Mouse (Mus musculus): Measurements from ENCODE around the gene Mybpc2. TPM values are rescaled to one million over a fixed set of nuclear protein-coding genes. Genes with fewer than 3 reads are reported as not detected.
A peak's percentile ranks its signal among the peaks of the same experiment; 100 is the strongest.

The Mybpc2 gene
- total RNA-seq, 2 experiments from 2014 or later: 0.10 TPM; not detected in 1

DNA sequence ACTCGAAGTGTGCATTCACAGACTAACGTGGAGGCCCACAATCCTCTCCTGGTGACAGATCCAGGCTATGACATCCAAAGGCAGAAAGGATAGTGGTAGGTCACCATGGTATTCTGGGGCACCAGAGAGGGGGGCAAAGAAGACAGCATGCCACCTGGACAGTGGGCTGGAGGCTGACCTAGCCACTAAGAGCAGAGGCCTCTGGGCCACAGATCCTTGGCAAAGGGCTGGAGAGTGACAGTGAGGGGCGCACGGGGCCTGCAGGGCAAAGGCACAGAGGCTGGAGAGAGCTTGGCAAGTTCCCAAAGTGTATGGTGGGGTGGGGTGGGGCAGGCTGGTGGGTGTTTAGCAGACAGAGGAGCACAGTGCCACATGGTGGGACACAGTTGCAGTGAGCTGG, 34.2 kb downstream of the Mybpc2 start:
- intact Hi-C loops (cut with DNase I): no loop called here
- no peak for DNase-seq

DNA sequence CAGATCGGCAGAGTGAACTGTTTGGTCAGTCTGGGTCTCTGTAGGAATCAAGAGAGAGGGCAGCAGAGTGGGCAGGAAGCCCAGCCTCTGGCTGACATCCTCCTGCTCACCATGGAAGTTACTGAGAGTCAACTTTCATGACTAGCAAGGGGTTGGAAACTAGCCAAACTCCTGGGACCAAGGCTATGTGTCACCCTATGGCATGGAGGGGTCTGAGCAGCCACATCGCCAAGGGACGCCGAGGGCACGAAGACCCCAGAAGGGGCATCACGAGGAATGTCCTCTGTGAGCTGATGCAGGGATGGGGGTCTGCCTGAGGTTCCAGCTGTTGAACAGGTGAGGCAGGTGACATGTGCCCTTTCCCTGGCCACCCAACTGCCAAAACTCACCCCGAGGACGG, 35.9 kb downstream of the Mybpc2 start:
- no peak for DNase-seq
- intact Hi-C loops (cut with DNase I): loop anchor here (5.0 to 10.0 kb wide), 2 partner anchors 134 to 226 kb away; partner anchors contain the start of gene Gm15517

DNA sequence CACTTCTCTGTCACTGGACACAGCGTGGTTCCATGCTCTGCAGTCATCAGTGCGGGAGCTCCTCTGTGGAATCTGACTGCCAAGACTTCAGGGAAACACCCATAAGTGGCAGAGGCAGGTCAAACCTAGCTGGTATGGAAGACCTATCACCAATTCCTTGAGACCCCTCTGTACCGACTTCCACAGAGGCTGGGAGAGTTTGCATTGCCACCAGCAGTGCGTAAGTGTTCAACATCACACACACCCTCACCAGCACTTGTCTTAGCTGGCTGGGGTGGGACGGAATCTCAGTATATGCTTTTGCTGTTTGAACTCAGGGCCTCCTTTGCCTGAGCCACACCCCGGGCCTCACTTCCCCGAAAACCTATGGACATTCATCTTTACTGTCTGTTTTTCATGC, 36.5 kb downstream of the Mybpc2 start:
- intact Hi-C loops (cut with DNase I): loop anchor here (5.0 to 10.0 kb wide), 2 partner anchors 133 to 226 kb away; partner anchors contain the start of gene Gm15517
- DNase-seq: no peak

DNA sequence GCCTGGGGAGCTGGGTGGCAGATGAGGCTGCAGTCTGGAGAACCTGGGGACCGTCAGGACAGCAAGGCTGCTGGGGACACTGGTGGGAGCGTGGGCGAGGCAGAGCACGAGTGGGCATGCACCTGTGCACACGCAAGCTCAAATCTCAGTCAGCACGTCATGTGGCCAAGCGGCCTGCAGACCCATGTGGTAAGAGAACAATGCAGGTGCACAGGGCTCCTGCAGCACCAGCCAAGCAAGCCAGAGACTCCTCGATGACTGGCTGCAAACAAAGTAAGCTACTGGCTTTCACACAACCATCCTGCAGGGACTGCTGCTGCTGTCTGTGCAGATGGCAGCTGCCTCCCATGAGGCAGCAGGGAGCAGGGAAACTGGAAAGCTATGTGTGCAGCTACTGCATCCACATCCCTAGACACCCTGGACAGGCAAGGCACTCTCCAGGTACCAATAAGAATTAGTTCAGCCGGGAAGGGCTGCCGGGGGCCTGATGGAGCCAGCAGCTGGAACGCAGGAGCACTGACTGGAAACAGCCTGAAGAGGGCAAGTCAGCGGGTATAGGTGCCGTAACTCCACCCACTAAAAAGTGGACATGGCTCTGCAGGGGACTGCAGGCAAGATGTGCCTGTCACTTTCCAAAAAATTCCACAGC, 37.4 kb downstream of the Mybpc2 start:
- intact Hi-C loops (cut with DNase I): loop anchor here (5.0 to 10.0 kb wide), 2 partner anchors 132 to 225 kb away; partner anchors contain the start of gene Gm15517
- no peak for DNase-seq

DNA sequence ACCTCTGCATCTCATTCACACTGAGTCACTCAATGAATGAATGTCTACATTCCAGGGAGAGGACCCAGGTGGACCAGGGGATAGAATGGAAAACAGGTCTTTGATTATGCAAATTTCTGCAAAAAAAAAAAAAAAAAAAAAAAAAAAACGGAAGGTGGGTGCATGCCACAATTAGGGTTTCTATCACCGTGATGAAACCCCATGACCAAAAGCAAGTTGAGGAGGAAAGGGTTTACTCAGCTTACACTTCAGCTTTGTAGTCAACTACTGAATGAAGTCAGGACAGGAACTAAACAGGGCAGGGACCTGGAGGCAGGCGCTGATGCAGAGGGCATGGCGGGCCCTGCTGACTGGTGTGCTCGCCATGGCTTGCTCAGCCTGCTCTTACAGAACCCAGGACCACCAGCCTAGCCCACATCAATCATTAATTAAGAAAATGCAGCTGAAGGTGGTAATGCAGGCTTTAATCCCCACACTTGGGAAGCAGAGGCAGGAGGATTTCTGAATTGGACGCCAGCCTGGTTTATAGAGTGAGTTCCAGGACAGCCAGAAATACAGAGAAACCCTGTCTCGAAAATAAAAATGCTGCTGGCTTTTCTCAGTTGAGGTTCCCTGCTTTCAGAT, 38.8 kb downstream of the Mybpc2 start:
- intact Hi-C loops (cut with DNase I): loop anchor here (5.0 to 10.0 kb wide), 2 partner anchors 131 to 223 kb away; partner anchors contain the start of gene Gm15517

DNA sequence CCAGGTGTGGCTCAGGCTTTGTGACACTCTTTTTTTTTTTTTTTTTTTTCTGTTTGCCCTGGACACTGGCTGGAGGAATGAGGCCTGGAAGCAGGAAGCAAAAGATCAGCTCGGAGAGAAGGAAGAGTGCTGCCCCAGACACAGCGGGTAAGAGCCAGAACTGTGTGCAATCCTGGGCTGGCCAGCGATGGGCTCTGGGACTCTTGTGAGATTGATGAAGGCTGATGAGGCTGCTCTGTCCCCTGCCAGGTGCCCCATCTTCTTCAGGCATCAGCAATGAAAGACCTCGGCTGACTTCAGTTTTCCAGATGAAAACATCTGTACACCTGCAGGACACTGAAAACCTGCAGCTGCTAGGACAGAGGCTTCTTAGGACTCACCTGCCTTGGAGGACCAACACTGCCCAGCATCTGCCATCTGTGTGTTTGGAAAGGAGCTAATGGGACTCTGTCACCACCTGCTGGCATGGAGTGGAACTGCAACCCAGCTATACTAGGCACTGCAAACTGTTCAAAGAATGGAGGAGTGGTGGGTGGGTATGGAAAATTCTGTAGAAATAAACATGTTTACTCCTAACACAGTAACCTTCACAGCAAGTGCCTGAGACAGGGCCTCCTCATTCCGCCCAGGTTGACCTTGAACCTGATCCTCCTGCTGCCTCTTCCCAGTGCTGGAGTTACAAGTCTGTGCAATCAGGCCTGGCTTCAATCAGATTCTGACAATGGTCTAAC, 39.5 kb downstream of the Mybpc2 start:
- DNase-seq: peak; percentile 81
- intact Hi-C loops (cut with DNase I): loop anchor here (5.0 to 10.0 kb wide), 2 partner anchors 130 to 223 kb away; partner anchors contain the start of gene Gm15517

More for the DNA sequence above, 38.8 kb downstream of the Mybpc2 start:
- no peak for DNase-seq

DNA sequence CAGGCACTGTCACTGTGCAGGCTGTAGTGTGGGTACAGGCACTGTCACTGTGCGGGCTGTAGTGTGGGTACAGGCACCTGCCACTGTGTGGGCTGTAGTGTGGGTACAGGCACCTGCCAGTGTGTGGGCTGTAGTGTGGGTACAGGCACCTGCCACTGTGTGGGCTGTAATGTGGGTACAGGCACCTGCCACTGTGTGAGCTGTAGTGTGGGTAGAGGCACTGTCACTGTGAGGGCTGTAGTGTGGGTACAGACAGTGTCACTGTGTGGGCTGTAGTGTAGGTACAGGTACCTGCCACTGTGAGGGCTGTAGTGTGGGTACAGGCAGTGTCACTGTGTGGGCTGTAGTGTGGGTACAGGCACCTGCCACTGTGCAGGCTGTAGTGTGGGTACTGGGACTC, 40.3 kb downstream of the Mybpc2 start:
- no peak for DNase-seq
- intact Hi-C loops (cut with DNase I): loop anchor here (10.0 kb wide), 1 partner anchor 129 kb away; no protein-coding TSS in a partner anchor

DNA sequence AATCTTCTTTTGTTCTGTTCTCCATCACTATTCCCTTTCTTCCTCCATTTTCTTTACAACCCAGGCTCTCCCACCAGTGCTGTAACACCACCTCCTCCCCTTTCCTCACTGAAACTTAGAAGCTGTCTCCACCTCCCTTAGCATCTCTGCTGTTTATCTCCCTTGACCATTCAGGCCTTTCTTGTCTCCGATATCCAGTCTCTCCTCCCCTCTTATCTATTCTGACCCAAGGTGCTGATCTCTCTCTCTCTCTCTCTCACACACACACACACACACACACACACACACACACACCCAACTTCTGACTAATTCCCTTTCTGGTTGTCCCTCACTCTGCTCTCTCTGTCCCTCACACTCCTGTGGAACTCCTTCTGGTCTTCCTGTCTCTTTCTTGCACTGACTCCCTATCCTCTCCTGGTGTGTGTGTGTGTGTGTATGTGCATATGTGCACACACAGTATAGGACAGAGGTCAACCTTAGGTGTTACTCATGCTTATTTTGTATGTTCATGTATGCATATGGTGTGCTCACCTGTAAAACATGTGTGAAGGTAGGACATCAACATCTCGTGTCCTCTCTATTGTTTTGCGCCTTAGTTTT, 41.5 kb downstream of the Mybpc2 start:
- DNase-seq: no peak
- intact Hi-C loops (cut with DNase I): loop anchor here (10.0 kb wide), 1 partner anchor 128 kb away; no protein-coding TSS in a partner anchor

DNA sequence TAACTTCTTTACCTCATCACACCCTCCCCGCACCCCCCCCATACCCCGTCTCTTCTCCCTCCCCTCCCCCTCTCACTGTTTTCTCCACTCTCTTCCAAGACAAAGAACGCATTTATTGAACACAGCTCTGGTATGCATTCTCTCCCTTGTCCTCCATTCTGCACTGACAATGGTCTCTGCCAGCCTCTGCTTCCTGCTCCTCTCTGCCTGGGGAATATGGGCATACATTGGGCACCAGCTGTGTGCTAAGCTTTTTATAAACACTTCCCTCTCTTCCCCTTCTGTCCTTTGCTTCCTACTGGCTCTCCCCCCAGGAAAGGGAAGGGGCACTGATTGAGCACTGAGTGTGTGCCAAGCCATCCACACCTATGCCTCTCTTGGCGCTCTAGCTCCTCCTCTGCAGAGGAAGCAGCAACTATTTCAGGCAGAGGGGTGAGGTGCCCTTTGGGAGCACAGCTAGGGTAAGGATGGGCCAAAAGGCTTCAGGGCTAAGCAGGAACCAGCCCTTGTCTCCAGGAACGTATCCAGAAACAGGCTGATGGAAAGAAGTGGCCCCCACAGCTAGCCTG, 49.3 kb downstream of the Mybpc2 start:
- DNase-seq: no peak
- intact Hi-C loops (cut with DNase I): no loop called here

DNA sequence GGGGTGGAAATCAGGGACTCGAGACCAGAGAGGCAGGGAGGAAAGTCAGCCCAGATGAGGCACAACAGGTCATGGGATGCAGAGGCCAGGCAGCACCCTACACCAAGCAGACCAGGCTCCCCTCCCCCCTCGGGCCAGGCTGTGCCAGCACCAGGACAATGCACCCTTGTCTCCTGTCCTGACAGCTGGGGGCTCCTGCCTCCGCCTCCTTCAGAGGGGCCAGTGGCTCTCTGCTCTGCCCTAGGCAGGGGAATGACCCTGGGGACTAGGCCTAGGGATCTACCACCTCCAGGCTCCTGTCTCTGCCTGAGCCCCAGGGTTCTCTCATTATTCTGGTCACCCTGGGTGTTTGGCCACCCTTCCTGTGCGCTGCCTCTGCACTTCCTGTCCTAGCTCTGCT, 50.0 kb downstream of the Mybpc2 start:
- DNase-seq: peak; percentile 73
- intact Hi-C loops (cut with DNase I): no loop called here

DNA sequence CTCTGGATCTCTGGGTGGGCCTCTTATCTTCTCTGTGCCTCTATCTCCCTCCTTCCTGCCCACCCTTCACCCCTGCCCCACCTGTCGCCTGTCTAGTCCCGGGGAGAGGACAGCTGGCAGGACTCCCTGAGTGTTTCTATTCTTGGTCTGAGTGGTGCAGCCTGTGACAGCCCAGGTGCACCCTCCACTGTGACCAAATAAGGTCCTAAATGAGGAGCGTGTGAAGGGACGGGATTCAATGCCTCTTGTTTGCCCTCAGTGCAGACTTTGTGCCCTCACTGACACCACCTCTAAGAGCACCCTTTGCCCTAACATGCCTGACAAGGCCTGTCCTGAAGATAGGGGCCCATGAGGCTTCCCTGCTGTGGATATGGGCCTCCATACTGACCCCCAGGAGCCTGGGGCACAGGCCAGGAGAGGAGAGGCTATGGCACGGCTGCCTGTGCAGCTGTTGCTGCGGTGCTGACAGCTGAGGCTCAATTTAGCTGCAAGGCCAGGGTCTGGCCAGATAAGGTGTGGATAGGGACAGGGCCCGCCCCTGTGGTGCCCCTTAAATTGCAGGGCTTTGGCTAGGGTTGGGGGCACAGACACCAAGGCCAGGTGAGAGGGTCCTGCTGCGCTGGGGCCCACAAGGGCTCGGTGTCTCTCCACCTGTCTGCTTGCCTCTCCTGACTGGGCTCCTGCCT, 51.4 kb downstream of the Mybpc2 start:
- no peak for DNase-seq
- intact Hi-C loops (cut with DNase I): no loop called here

DNA sequence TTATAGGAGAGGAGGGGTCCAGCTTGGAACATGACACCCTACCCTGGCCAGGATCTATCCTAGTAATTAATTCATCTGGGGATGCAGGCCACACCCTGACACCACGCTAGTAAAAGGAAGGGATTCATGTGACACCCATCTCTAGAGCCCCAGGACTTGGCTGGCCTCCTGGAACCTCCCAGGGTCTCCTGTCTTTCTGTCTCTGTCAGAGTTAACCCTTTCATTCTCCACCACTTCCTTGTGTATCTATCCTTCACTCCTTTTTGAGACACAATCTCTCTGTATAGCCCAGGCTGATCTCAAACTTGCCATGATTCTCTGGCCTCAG, 51.9 kb downstream of the Mybpc2 start:
- intact Hi-C loops (cut with DNase I): no loop called here
- DNase-seq: no peak

DNA sequence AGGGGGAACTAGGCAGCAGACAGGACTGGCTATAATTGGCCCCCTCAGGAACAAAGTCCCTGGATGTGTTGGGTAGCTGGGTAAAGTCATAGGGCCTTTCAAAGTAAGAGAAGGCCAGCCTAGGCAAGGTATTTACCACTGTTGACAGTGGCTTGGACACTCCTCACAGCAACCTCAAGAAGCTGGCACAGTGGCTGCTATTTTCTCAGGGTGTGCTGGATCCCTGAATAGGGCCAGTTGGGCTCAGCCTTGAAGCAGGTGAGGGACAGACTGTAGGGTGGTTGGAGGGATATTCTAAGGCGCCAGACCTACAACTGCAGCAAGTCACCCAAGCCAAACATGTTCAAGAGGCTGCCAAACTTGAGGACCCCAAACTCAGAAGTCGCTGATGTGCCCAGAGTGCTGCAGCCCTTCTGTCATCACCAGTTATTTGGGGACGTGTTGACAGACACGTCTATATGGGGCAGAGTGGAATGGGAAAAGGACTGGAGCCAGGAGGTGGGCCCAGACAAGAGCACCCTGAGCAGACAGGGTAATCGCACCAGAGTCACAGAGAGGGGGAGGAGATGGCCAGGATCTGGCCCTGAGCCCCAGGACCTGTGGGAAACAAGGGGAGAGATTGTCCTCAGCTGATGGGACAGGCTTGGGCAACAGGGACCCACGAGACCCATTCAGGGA, 52.4 kb downstream of the Mybpc2 start:
- no peak for DNase-seq
- intact Hi-C loops (cut with DNase I): no loop called here

DNA sequence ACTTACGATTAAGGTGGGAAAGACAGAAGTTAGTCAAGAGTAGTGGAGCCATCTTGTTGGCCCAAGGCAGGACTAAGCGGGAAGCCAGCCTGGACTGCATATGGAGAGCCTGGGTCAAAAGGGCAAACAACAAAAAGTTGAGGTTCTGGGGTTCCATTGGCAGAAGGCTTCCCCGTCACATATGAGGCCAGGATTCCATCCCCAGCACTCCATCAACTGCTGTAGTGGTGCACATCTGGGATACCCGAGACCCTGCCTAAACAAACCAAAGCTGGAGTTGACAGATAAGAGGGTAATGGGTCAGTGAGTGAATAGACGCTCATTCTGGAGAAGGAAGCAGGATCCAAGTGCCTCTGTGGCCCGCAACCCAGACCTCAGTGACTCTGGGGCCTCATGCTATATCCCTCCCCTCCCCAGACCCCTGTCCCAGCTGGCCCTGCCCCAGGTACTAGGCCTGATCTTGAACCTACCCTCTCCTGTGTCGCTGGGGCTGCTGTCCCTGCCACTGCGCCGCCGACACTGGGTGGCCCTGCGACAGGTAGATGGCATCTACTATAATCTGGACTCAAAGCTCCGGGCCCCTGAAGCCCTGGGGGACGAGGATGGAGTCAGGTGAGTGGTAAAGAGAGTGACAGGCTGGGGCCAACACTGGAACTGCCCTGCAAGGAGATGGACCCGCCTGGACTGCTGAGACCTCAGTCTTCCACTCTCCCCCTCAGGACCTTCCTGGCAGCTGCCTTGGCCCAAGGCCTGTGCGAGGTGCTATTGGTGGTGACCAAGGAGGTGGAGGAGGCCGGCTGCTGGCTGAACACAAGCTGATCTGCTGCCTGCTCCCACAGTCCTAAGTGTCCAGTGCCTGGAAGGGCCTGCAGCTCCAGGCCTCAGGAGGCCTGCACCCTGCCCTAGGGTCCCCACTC, 53.5 kb downstream of the Mybpc2 start:
- intact Hi-C loops (cut with DNase I): no loop called here
- no peak for DNase-seq

DNA sequence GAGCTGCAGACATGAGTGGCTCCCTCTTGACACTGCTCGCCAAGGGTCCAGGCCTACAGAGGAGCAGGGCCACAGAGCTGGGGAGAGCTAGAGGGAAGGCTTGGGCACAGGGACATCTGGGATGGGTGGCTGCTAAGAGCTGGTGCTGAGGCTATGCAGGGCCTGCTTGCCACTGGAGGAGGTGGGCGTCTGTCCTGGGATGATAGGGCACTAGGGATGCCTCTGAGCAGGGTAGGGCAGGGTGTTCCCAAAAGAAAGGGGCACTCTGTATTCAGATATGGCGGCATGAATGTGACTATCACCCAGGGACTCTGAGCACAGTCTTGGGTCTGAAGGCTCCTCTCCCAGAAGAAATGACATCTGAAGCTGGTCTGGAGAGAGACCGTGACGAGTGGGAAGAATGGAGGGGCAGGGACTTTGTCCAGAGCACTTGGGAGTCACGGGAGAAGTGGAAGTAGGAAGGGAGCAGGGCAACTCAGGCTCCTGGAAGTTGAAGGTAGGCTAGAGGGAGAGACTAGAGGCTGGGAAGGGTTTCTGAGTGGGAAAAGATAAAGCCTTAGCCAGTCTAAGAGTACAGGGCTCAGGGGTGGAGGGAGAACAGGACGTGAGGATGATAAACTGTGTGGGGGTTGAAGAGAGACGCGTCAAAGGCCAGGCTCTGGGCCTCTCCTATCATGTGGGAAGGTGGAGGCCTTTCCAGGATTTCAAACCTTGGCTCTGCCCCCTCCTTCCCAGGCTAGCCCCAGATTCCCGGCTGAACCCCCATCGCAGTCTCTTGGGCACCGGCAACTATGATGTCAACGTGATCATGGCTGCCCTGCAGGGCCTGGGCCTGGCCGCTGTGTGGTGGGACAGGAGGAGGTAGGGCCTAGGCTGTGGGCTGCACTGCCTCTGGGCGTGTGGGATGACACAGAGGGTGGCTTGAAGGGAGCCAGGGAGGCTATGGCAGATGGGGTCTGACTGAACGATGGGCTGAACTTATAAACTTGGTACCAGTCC, 54.5 kb downstream of the Mybpc2 start:
- no peak for DNase-seq
- intact Hi-C loops (cut with DNase I): no loop called here

DNA sequence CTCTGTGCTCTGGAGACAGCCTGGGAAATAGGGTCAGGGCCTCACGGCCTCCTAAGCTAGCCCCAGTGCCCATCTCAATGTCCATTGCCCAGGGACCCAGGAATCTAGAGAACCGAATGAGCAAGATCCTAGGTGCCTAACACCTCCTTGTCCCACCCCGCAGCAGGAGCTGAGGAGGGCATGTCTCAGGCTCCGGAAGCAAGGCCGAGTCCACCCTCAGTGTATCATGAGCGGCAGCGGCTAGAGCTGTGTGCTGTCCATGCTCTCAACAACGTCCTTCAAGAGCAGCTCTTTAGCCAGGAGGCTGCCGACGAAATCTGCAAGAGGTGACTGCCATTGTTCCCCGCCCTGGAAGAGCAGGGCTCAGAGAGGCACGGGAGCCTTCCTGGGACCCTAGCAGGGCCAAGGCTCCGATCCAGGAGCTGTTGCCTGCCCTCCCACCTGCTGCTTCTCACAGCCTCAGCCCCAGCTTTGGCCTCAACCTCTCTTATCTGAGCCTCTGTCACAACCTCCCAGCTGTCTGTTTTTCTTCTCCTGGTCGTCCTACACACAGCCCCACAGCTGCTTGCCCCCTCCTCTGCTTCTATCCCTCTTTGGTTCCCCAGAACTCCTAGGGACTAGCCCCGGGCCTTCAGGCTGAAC, 55.7 kb downstream of the Mybpc2 start:
- no peak for DNase-seq
- intact Hi-C loops (cut with DNase I): no loop called here
